ENCODE assay signal across 9 mouse cellular contexts in genomic region chr17:4631122-4631521, GRCm38 (mm10).
"Had no signal": no experiment of that assay in that cellular context is flagged by ENCODE, and none has a peak within 500 bp of the region (broad histone marks: within the 10 kb centered on the region; RNA-seq: fewer than 3 reads in every experiment).

No protein-coding gene starts in this region.

- DNase-seq: kidney, postnatal 10 days; kidney, postnatal 4 days; liver; lung, adult 18-20 months; lung, postnatal 10 days; lung, postnatal 36 days; midbrain, embryonic 14.5 days; thymus, adult 18-20 months; thymus, postnatal 36 days had no signal
